Mouse (Mus musculus): ENCODE results near the gene Cyp4x1.

The Cyp4x1 gene

GRCm38 (mm10) chr4:115056371-115056920 lies 77.6 kb downstream of the Cyp4x1 start, which contains the start of gene Tal1:
Gene Tal1 (plus strand): TSS chr4:115056426.
- DNase-seq, result no peak

Data from right cerebral cortex, postnatal 14 days (tissue).